Mouse (Mus musculus): ENCODE measurements at regions not wholly inside any gene's neighbourhood (a gene's known extent, or its start where the extent isn't known, plus 50 kb on each side); places are given as distances from the start of the nearest gene placed in this dataset.

GRCm38 (mm10) chr7:36945024-36945815 lies 247.3 kb downstream of the Tshz3 start:
- Histone ChIP-seq H3K4me1 (replicated peaks) (peaks cover 45% of the 10 kb centered on the region), H3K9ac (no peak overlapping the region), H3K27me3 (no peaks in the 10 kb centered on the region), H3K9me3 (no peaks in the 10 kb centered on the region), H3K36me3 (no peaks in the 10 kb centered on the region), H3K4me2 (no peak overlapping the region), H3K27ac (replicated peaks) (peak overlapping the region; percentile 86), H3K4me3 (no peak overlapping the region)
- WGBS: 62% methylated on average over 14 of the region's 14 CpGs
- ATAC-seq (ENCODE audit: low read depth): peak; percentile 76

- no peaks in the 10 kb centered on the region for H3K27me3 ChIP-seq
- WGBS: 55% methylated on average over 10 of the region's 10 CpGs
- no peak overlapping the region for H3K4me2 ChIP-seq
- H3K36me3 ChIP-seq: no peaks in the 10 kb centered on the region
- H3K9ac ChIP-seq: no peak overlapping the region
- peak overlapping the region; percentile 23; the same call in 1 of the 2 replicates for H3K27ac ChIP-seq (replicated peaks)
- H3K4me3 ChIP-seq: no peak overlapping the region
- ATAC-seq (ENCODE audit: low read depth): no peak
- no peaks in the 10 kb centered on the region for H3K9me3 ChIP-seq
- H3K4me1 ChIP-seq (replicated peaks): peaks cover 20% of the 10 kb centered on the region
Observed at GRCm38 (mm10) chr7:36949511-36949910, 251.6 kb downstream of the Tshz3 start.

GRCm38 (mm10) chr7:36955376-36955775 lies 257.5 kb downstream of the Tshz3 start:
- Histone ChIP-seq H3K4me2 (no peak overlapping the region), H3K27ac (replicated peaks) (no peak overlapping the region), H3K9me3 (peaks cover 13% of the 10 kb centered on the region), H3K4me1 (replicated peaks) (no peaks in the 10 kb centered on the region; the same call in 1 of the 2 replicates), H3K4me3 (no peak overlapping the region), H3K9ac (no peak overlapping the region), H3K27me3 (no peaks in the 10 kb centered on the region), H3K36me3 (no peaks in the 10 kb centered on the region)
- WGBS: 80% methylated on average over 3 of the region's 3 CpGs
- no peak for ATAC-seq (ENCODE audit: low read depth)

GRCm38 (mm10) chr7:36958255-36958654 lies 260.3 kb downstream of the Tshz3 start:
- Histone ChIP-seq H3K9me3 (peaks cover 13% of the 10 kb centered on the region), H3K4me2 (no peak overlapping the region), H3K27me3 (no peaks in the 10 kb centered on the region), H3K9ac (no peak overlapping the region), H3K36me3 (no peaks in the 10 kb centered on the region), H3K4me3 (no peak overlapping the region), H3K4me1 (replicated peaks) (no peaks in the 10 kb centered on the region; the same call in 1 of the 2 replicates), H3K27ac (replicated peaks) (no peak overlapping the region)
- 71% methylated on average over 8 of the region's 8 CpGs for WGBS
- no peak for ATAC-seq (ENCODE audit: low read depth)

- no peaks in the 10 kb centered on the region for H3K9me3 ChIP-seq
- no peak overlapping the region for H3K4me3 ChIP-seq
- ATAC-seq (ENCODE audit: low read depth): peak; percentile 62; the same call in 1 of the 2 replicates
- H3K9ac ChIP-seq: no peak overlapping the region
- H3K27ac ChIP-seq (replicated peaks): peak overlapping the region; percentile 61
- WGBS: 63% methylated on average over 7 of the region's 7 CpGs
- no peaks in the 10 kb centered on the region for H3K36me3 ChIP-seq
- peaks cover 45% of the 10 kb centered on the region for H3K4me1 ChIP-seq (replicated peaks)
- no peaks in the 10 kb centered on the region for H3K27me3 ChIP-seq
- no peak overlapping the region for H3K4me2 ChIP-seq
Observed at GRCm38 (mm10) chr7:36971772-36972171, 273.9 kb downstream of the Tshz3 start.

GRCm38 (mm10) chr7:36973654-36974320 lies 275.9 kb downstream of the Tshz3 start:
- H3K9me3 ChIP-seq: no peaks in the 10 kb centered on the region
- peaks cover 59% of the 10 kb centered on the region for H3K4me1 ChIP-seq (replicated peaks)
- no peak overlapping the region for H3K9ac ChIP-seq
- no peaks in the 10 kb centered on the region for H3K36me3 ChIP-seq
- ATAC-seq (ENCODE audit: low read depth): no peak
- H3K4me2 ChIP-seq: no peak overlapping the region
- H3K4me3 ChIP-seq: no peak overlapping the region
- peak overlapping the region; percentile 77 for H3K27ac ChIP-seq (replicated peaks)
- 33% methylated on average over 10 of the region's 10 CpGs for WGBS
- H3K27me3 ChIP-seq: no peaks in the 10 kb centered on the region

- 42% methylated on average over 4 of the region's 4 CpGs for WGBS
- no peak for ATAC-seq (ENCODE audit: low read depth)
- Histone ChIP-seq H3K4me2 (no peak overlapping the region), H3K4me3 (no peak overlapping the region), H3K36me3 (no peaks in the 10 kb centered on the region), H3K9me3 (no peaks in the 10 kb centered on the region), H3K27ac (replicated peaks) (no peak overlapping the region; the same call in 1 of the 2 replicates), H3K4me1 (replicated peaks) (peaks cover 53% of the 10 kb centered on the region), H3K9ac (no peak overlapping the region), H3K27me3 (no peaks in the 10 kb centered on the region)
Observed at GRCm38 (mm10) chr7:36974573-36974972, 276.7 kb downstream of the Tshz3 start.

GRCm38 (mm10) chr7:36975475-36975874 lies 277.6 kb downstream of the Tshz3 start:
- H3K27me3 ChIP-seq: no peaks in the 10 kb centered on the region
- WGBS: 26% methylated on average over 5 of the region's 5 CpGs
- H3K4me3 ChIP-seq: no peak overlapping the region
- H3K4me2 ChIP-seq: no peak overlapping the region
- H3K4me1 ChIP-seq (replicated peaks): peaks cover 46% of the 10 kb centered on the region
- no peak overlapping the region for H3K27ac ChIP-seq (replicated peaks)
- H3K9me3 ChIP-seq: no peaks in the 10 kb centered on the region
- no peak for ATAC-seq (ENCODE audit: low read depth)
- no peak overlapping the region for H3K9ac ChIP-seq
- H3K36me3 ChIP-seq: no peaks in the 10 kb centered on the region

- no peaks in the 10 kb centered on the region for H3K9me3 ChIP-seq
- no peak overlapping the region for H3K9ac ChIP-seq
- H3K4me1 ChIP-seq (replicated peaks): peaks cover 27% of the 10 kb centered on the region
- no peaks in the 10 kb centered on the region for H3K36me3 ChIP-seq
- 37% methylated on average over 12 of the region's 12 CpGs for WGBS
- H3K27ac ChIP-seq (replicated peaks): peak overlapping the region; percentile 67
- no peak overlapping the region for H3K4me3 ChIP-seq
- ATAC-seq (ENCODE audit: low read depth): peak; percentile 38
- no peak overlapping the region for H3K4me2 ChIP-seq
- no peaks in the 10 kb centered on the region for H3K27me3 ChIP-seq
Observed at GRCm38 (mm10) chr7:36977819-36978218, 279.9 kb downstream of the Tshz3 start.

- H3K4me2 ChIP-seq: no peak overlapping the region
- WGBS: 88% methylated on average over 1 of the region's 1 CpGs
Observed at GRCm38 (mm10) chr7:36989380-36989779, 291.5 kb downstream of the Tshz3 start.

GRCm38 (mm10) chr7:37004601-37005000 lies 306.7 kb downstream of the Tshz3 start:
- no peak for ATAC-seq (ENCODE audit: low read depth)

More at GRCm38 (mm10) chr7:36989380-36989779, 291.5 kb downstream of the Tshz3 start:
- no peaks in the 10 kb centered on the region for H3K27me3 ChIP-seq
- H3K9me3 ChIP-seq: peaks cover 6% of the 10 kb centered on the region; the same call in 1 of the 2 replicates
- ATAC-seq (ENCODE audit: low read depth): no peak
- H3K9ac ChIP-seq: no peak overlapping the region
- no peak overlapping the region for H3K4me3 ChIP-seq
- H3K36me3 ChIP-seq: no peaks in the 10 kb centered on the region
- no peak overlapping the region for H3K27ac ChIP-seq (replicated peaks)
- no peaks in the 10 kb centered on the region for H3K4me1 ChIP-seq (replicated peaks)

GRCm38 (mm10) chr7:37005701-37006100 lies 307.8 kb downstream of the Tshz3 start:
- 89% methylated on average over 2 of the region's 2 CpGs for WGBS
- Histone ChIP-seq H3K27ac (replicated peaks) (no peak overlapping the region), H3K27me3 (no peaks in the 10 kb centered on the region), H3K36me3 (no peaks in the 10 kb centered on the region), H3K9ac (no peak overlapping the region), H3K4me1 (replicated peaks) (no peaks in the 10 kb centered on the region), H3K4me3 (no peak overlapping the region), H3K9me3 (no peaks in the 10 kb centered on the region), H3K4me2 (no peak overlapping the region)
- no peak for ATAC-seq (ENCODE audit: low read depth)

More at GRCm38 (mm10) chr7:37004601-37005000, 306.7 kb downstream of the Tshz3 start:
- Histone ChIP-seq H3K4me3 (no peak overlapping the region), H3K27me3 (no peaks in the 10 kb centered on the region), H3K27ac (replicated peaks) (no peak overlapping the region), H3K36me3 (no peaks in the 10 kb centered on the region), H3K4me1 (replicated peaks) (no peaks in the 10 kb centered on the region), H3K4me2 (no peak overlapping the region), H3K9me3 (no peaks in the 10 kb centered on the region), H3K9ac (no peak overlapping the region)
- WGBS: 84% methylated on average over 5 of the region's 5 CpGs

Data from neural tube, embryonic 13.5 days (tissue).